Mouse (Mus musculus) MEL (cell line): ENCODE results near the gene Susd4. TPM values are rescaled to one million over a fixed set of nuclear protein-coding genes. Genes with fewer than 3 reads are reported as not detected.

Experiments used
- DNase-seq: peaks from one replicate; pipeline ENCODE4 v3.0.0; 2011; ENCODE audit warnings: low read depth, low spot score
- H3K27ac ChIP-seq: 2 replicates; pipeline ENCODE4 v1.5.1; 2012; ENCODE audit warnings: low read depth, mild to moderate bottlenecking, control low read depth, low read length, moderate library complexity; ENCODE audit not compliant: control insufficient read depth
- H3K27me3 ChIP-seq, 2 experiments: fragments of 150-350 bp in 1 of 2; sonication (generic) in 1 of 2; 2 replicates each; pipeline ENCODE4 v1.6.1; 2012; ENCODE audit warnings: low read length in 2 of 2, mild to moderate bottlenecking in 2 of 2, improper control_type of control experiment in 1 of 2, moderate library complexity in 1 of 2; ENCODE audit not compliant: insufficient read depth in 2 of 2, control insufficient read depth in 1 of 2
- H3K36me3 ChIP-seq, 2 experiments: 2 replicates each; pipeline ENCODE4 v1.6.1; 2012 to 2014; ENCODE audit warnings: low read length in 2 of 2, improper control_type of control experiment in 1 of 2, inconsistent platforms in 1 of 2, mild to moderate bottlenecking in 1 of 2; ENCODE audit not compliant: insufficient read depth in 2 of 2, control insufficient read depth in 1 of 2
- H3K4me1 ChIP-seq, 2 experiments: fragments of 150-350 bp in 1 of 2; sonication (generic) in 1 of 2; 2 replicates each; pipeline ENCODE4 v1.6.1; 2012; ENCODE audit warnings: low read length in 2 of 2, improper control_type of control experiment in 1 of 2, mild to moderate bottlenecking in 1 of 2; ENCODE audit not compliant: insufficient read depth in 2 of 2, control insufficient read depth in 1 of 2
- H3K4me3 ChIP-seq, 2 experiments: fragments of 150-350 bp in 1 of 2; sonication (generic) in 1 of 2; 2 replicates each; pipeline ENCODE4 v1.5.1; 2012; ENCODE audit warnings: low read depth in 2 of 2, low read length in 2 of 2, mild to moderate bottlenecking in 2 of 2, moderate library complexity in 2 of 2, control low read depth in 1 of 2, improper control_type of control experiment in 1 of 2; ENCODE audit not compliant: control insufficient read depth in 1 of 2, insufficient read depth in 1 of 2
- H3K79me2 ChIP-seq: 2 replicates; pipeline ENCODE4 v1.6.1; 2012; ENCODE audit warnings: mild to moderate bottlenecking, low read length, moderate library complexity; ENCODE audit not compliant: control insufficient read depth, poor library complexity, insufficient read depth
- H3K9ac ChIP-seq: 2 replicates; pipeline ENCODE4 v1.6.1; 2012; ENCODE audit warnings: low read depth, mild to moderate bottlenecking, control low read depth, low read length, moderate library complexity; ENCODE audit not compliant: control insufficient read depth, poor library complexity, severe bottlenecking
- H3K9me3 ChIP-seq: fragments of 150-350 bp; sonication (generic); replicated peaks from 2 replicates; pipeline ENCODE4 v1.6.1; 2012; ENCODE audit warnings: mild to moderate bottlenecking, low read length, improper control_type of control experiment, moderate library complexity; ENCODE audit not compliant: insufficient read depth
- CHD1 ChIP-seq: IDR thresholded peaks from 2 replicates; pipeline ENCODE4 v1.6.1; 2012; ENCODE audit warnings: low read depth, mild to moderate bottlenecking, inconsistent platforms, low read length, improper control_type of control experiment
- CTCF ChIP-seq, 3 experiments: IDR thresholded peaks in 2 of 3; conservative IDR thresholded peaks in 1 of 3; 2 replicates each; pipeline ENCODE4 v1.5.1; 2011 to 2012; ENCODE audit warnings: low read length in 3 of 3, low read depth in 2 of 3, mild to moderate bottlenecking in 2 of 3, improper control_type of control experiment in 1 of 3, inconsistent platforms in 1 of 3, mixed read lengths in 1 of 3, moderate library complexity in 1 of 3; ENCODE audit not compliant: control insufficient read depth in 1 of 3, insufficient read depth in 1 of 3, poor library complexity in 1 of 3, severe bottlenecking in 1 of 3
- E2F4 ChIP-seq: IDR thresholded peaks from 2 replicates; pipeline ENCODE4 v1.6.1; 2011; ENCODE audit warnings: low read depth, low read length, improper control_type of control experiment, borderline replicate concordance
- ELF1 ChIP-seq: IDR thresholded peaks from 2 replicates; pipeline ENCODE4 v1.6.1; 2014; ENCODE audit warnings: low read depth, mild to moderate bottlenecking, inconsistent platforms, low read length, improper control_type of control experiment, moderate library complexity
- EP300 ChIP-seq, 2 experiments: IDR thresholded peaks; 2 replicates each; pipeline ENCODE4 v1.6.1; 2011; ENCODE audit warnings: improper control_type of control experiment in 2 of 2, low read length in 2 of 2, low read depth in 1 of 2, mild to moderate bottlenecking in 1 of 2
- ETS1 ChIP-seq: IDR thresholded peaks from 2 replicates; pipeline ENCODE4 v1.6.1; 2012; ENCODE audit warnings: low read depth, mild to moderate bottlenecking, inconsistent platforms, low read length, improper control_type of control experiment, moderate library complexity
- GATA1 ChIP-seq: IDR thresholded peaks from 2 replicates; pipeline ENCODE4 v1.6.1; 2011; ENCODE audit warnings: low read depth, low read length, improper control_type of control experiment
- HCFC1 ChIP-seq: IDR thresholded peaks from 2 replicates; pipeline ENCODE4 v1.6.1; 2012; ENCODE audit warnings: low read depth, mild to moderate bottlenecking, inconsistent platforms, low read length, improper control_type of control experiment, moderate library complexity
- JUND ChIP-seq: IDR thresholded peaks from 2 replicates; pipeline ENCODE4 v1.6.1; 2011; ENCODE audit warnings: low read depth, mild to moderate bottlenecking, improper control_type of control experiment, low read length
- MAFK ChIP-seq: IDR thresholded peaks from 2 replicates; pipeline ENCODE4 v1.6.1; 2011; ENCODE audit warnings: low read depth, mild to moderate bottlenecking, low read length, improper control_type of control experiment, borderline replicate concordance
- MAX ChIP-seq: IDR thresholded peaks from 2 replicates; pipeline ENCODE4 v1.6.1; 2011; ENCODE audit warnings: low read length, improper control_type of control experiment
- MAZ ChIP-seq: IDR thresholded peaks from 2 replicates; pipeline ENCODE4 v1.6.1; 2012; ENCODE audit warnings: low read depth, mild to moderate bottlenecking, inconsistent platforms, low read length, improper control_type of control experiment
- MXI1 ChIP-seq: IDR thresholded peaks from 2 replicates; pipeline ENCODE4 v1.6.1; 2011; ENCODE audit warnings: mild to moderate bottlenecking, low read depth, low read length, improper control_type of control experiment
- NELFE ChIP-seq: IDR thresholded peaks from 2 replicates; pipeline ENCODE4 v1.6.1; 2011; ENCODE audit warnings: low read depth, low read length, improper control_type of control experiment
- NRF1 ChIP-seq: IDR thresholded peaks from 2 replicates; pipeline ENCODE4 v1.6.1; 2014; ENCODE audit warnings: low read depth, mild to moderate bottlenecking, inconsistent platforms, low read length, improper control_type of control experiment, moderate library complexity; ENCODE audit not compliant: poor library complexity, insufficient read depth, severe bottlenecking
- POLR2AphosphoS2 ChIP-seq: IDR thresholded peaks from 2 replicates; pipeline ENCODE4 v1.6.1; 2011; ENCODE audit warnings: low read length, improper control_type of control experiment
- RCOR1 ChIP-seq: IDR thresholded peaks from 2 replicates; pipeline ENCODE4 v1.6.1; 2012; ENCODE audit warnings: low read depth, mild to moderate bottlenecking, inconsistent platforms, low read length, improper control_type of control experiment
- TAL1 ChIP-seq: IDR thresholded peaks from 2 replicates; pipeline ENCODE4 v1.6.1; 2012; ENCODE audit warnings: mild to moderate bottlenecking, inconsistent platforms, low read length, moderate library complexity, mixed read lengths
- TBP ChIP-seq: IDR thresholded peaks from 2 replicates; pipeline ENCODE4 v1.8.0; 2011; ENCODE audit warnings: low read depth, low read length, improper control_type of control experiment
- TCF12 ChIP-seq: IDR thresholded peaks from 2 replicates; pipeline ENCODE4 v1.6.1; 2014; ENCODE audit warnings: low read depth, mild to moderate bottlenecking, inconsistent platforms, low read length, improper control_type of control experiment, moderate library complexity
- UBTF ChIP-seq: IDR thresholded peaks from 2 replicates; pipeline ENCODE4 v1.6.1; 2012; ENCODE audit warnings: low read depth, mild to moderate bottlenecking, inconsistent platforms, low read length, improper control_type of control experiment, moderate library complexity, borderline replicate concordance; ENCODE audit not compliant: insufficient read depth
- USF1 ChIP-seq: IDR thresholded peaks from 2 replicates; pipeline ENCODE4 v1.6.1; 2014; ENCODE audit warnings: low read depth, mild to moderate bottlenecking, inconsistent platforms, low read length, improper control_type of control experiment, moderate library complexity
- USF2 ChIP-seq, 2 experiments: IDR thresholded peaks; 2 replicates each; pipeline ENCODE4 v1.6.1; 2011 to 2012; ENCODE audit warnings: improper control_type of control experiment in 2 of 2, low read length in 2 of 2, borderline replicate concordance in 1 of 2, inconsistent platforms in 1 of 2, low read depth in 1 of 2, mild to moderate bottlenecking in 1 of 2; ENCODE audit not compliant: insufficient read depth in 1 of 2
- ZC3H11A ChIP-seq: IDR thresholded peaks from 2 replicates; pipeline ENCODE4 v1.6.1; 2012; ENCODE audit warnings: low read depth, mild to moderate bottlenecking, inconsistent platforms, low read length, improper control_type of control experiment
- ZKSCAN1 ChIP-seq: IDR thresholded peaks from 2 replicates; pipeline ENCODE4 v1.6.1; 2012; ENCODE audit warnings: low read depth, mild to moderate bottlenecking, inconsistent platforms, low read length, improper control_type of control experiment, moderate library complexity
- ZNF384 ChIP-seq: IDR thresholded peaks from 2 replicates; pipeline ENCODE4 v1.6.1; 2012; ENCODE audit warnings: low read depth, mild to moderate bottlenecking, inconsistent platforms, low read length, improper control_type of control experiment
- polyA plus RNA-seq, 2 experiments: library from polyadenylated mRNA; stranded (reverse) in 1 of 2; unstranded in 1 of 2; fragments of >175 nt in 1 of 2; fragments of >200 nt in 1 of 2; gene quantifications; 2 replicates each; pipeline versions ENCODE4 v1.2.1 to v1.2.4; 2012; ENCODE audit warnings: low replicate concordance in 2 of 2, low read depth in 1 of 2; ENCODE audit not compliant: insufficient read length in 2 of 2, insufficient read depth in 1 of 2, missing spikeins in 1 of 2
- total RNA-seq: library from RNA; depleted of rRNA; stranded (reverse); fragments of 300-350 nt; gene quantifications from 2 replicates; pipeline ENCODE4 v1.2.3, GENCODE M21; 2012

The Susd4 gene
- total and polyA plus RNA-seq, 3 experiments, result not detected

DNA sequence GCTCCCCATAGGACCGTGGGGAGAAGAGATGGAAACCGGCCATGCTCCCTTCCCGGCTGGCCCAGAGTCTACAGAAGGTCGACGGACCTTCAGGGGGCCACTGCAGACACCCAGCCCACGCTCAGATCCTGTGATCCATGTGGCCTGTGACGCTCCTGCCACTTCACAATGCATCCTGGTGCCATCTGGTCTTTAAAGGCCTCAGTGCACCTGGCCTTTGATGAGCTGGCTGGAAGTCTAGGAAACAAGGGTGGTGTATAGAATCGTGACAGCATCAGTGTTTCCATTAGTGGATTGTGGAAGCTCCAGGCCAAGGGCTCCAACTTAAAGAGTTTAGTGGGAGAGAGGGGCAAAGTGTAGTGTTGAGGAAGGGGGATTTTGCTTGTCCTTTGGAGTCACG lies 14.6 kb upstream of the Susd4 start, which contains the start of gene Ccdc185:
Ccdc185 (minus strand) TSS at position 101 of the 400 bp plus-strand sequence.
- TF ChIP-seq USF2 (IDR thresholded peaks at IDR 0.05; ENCODE audit: borderline replicate concordance in 1 of 2, insufficient read depth in 1 of 2, low read depth in 1 of 2, low read length in 2 of 2), result no peak
- H3K9ac ChIP-seq, result no peak within 1 kb of the TSS
- no peaks in the 10 kb centered on the region for H3K4me1 ChIP-seq
- no peak within 1 kb of the TSS for H3K4me3 ChIP-seq
- no peaks in the 10 kb centered on the region for H3K36me3 ChIP-seq
- no peaks in the 10 kb centered on the region for H3K79me2 ChIP-seq
- H3K9me3 ChIP-seq, result no peaks in the 10 kb centered on the region
- H3K27ac ChIP-seq, result no peak within 1 kb of the TSS
- no peaks in the 10 kb centered on the region for H3K27me3 ChIP-seq
- no peak for DNase-seq

DNA sequence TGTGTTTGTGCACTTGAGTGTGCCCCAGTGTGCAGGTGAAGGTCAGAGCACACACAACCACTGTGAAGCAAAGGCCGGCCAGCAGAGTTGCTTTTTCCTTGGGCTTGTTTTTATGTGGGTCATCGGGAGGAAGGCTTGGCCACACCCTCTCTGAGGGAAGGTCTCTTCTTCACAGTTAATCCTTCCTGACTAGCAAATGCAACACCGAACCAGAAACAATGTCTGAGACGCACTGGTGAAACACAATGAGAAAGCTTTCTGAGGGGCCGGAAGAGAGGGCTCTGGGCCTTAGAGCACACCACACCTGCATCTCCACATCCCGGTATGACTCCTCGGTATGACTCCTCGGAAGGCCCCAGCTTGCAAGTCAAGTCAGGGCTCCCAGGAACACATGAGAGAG lies 12.4 kb upstream of the Susd4 start:
- Histone ChIP-seq H3K4me1 (no peaks in the 10 kb centered on the region), H3K4me3 (no peak overlapping the region), H3K27ac (no peak overlapping the region), H3K79me2 (no peaks in the 10 kb centered on the region), H3K27me3 (no peaks in the 10 kb centered on the region), H3K36me3 (no peaks in the 10 kb centered on the region), H3K9ac (no peak overlapping the region)
- TF ChIP-seq E2F4 (no peak), EP300 (IDR thresholded peaks at IDR 0.05; ENCODE audit: low read depth in 1 of 2, low read length in 2 of 2) (no peak), TCF12 (no peak), ZNF384 (no peak), UBTF (no peak), CHD1 (no peak), USF1 (no peak), MXI1 (no peak), JUND (no peak), USF2 (IDR thresholded peaks at IDR 0.05; ENCODE audit: borderline replicate concordance in 1 of 2, insufficient read depth in 1 of 2, low read depth in 1 of 2, low read length in 2 of 2) (no peak), MAFK (no peak)
- TF ChIP-seq, all 39 proteins: peak for 0
- H3K9me3 ChIP-seq, result no peaks in the 10 kb centered on the region
- no peak for DNase-seq

DNA sequence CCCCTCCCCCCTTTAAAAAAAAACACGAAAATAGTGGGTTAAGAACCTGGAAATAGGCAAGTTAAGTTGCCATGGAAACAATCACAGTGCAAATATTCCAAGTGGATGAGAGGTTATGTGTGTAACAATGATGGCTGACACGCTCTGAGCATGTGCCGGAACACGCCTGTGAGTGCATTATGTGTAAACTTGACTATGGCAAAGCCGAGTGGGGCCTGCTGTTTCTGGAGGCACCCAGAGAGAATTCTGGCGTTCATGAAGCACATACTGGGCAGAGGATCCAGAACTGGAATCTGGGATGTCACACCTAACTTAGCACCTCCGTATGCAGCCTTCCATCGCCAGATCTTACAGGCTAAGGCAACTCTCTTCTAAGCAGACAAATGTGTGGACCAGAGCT lies 10.0 kb upstream of the Susd4 start:
- H3K36me3 ChIP-seq, result no peaks in the 10 kb centered on the region
- no peaks in the 10 kb centered on the region for H3K9me3 ChIP-seq
- DNase-seq, result no peak
- no peaks in the 10 kb centered on the region for H3K4me1 ChIP-seq
- H3K4me3 ChIP-seq, result no peak overlapping the region
- TF ChIP-seq ZKSCAN1, result no peak
- no peak for TF ChIP-seq TAL1
- TF ChIP-seq ETS1, result no peak
- no peak for TF ChIP-seq MAX
- TF ChIP-seq USF2 (IDR thresholded peaks at IDR 0.05; ENCODE audit: borderline replicate concordance in 1 of 2, insufficient read depth in 1 of 2, low read depth in 1 of 2, low read length in 2 of 2), result no peak
- no peak for TF ChIP-seq MAFK
- no peak for TF ChIP-seq TBP
- TF ChIP-seq HCFC1, result no peak
- TF ChIP-seq CTCF (IDR thresholded peaks at IDR 0.05 in 2 of 3, conservative IDR thresholded peaks at IDR 0.05 in 1 of 3; ENCODE audit: control insufficient read depth in 1 of 3, insufficient read depth in 1 of 3, low read depth in 2 of 3, low read length in 3 of 3, poor library complexity in 1 of 3, severe bottlenecking in 1 of 3), result no peak
- no peak for TF ChIP-seq MAZ
- TF ChIP-seq UBTF, result no peak
- TF ChIP-seq RCOR1, result no peak
- no peak for TF ChIP-seq ZC3H11A
- no peak for TF ChIP-seq POLR2AphosphoS2
- no peak for TF ChIP-seq ELF1
- no peak for TF ChIP-seq EP300 (IDR thresholded peaks at IDR 0.05; ENCODE audit: low read depth in 1 of 2, low read length in 2 of 2)
- TF ChIP-seq NELFE, result no peak
- TF ChIP-seq NRF1, result no peak
- no peak for TF ChIP-seq GATA1
- H3K27me3 ChIP-seq, result no peaks in the 10 kb centered on the region
- no peak overlapping the region for H3K27ac ChIP-seq
- no peak overlapping the region for H3K9ac ChIP-seq
- H3K79me2 ChIP-seq, result no peaks in the 10 kb centered on the region
